Mouse (Mus musculus) ES-E14 (cell line): Measurements from ENCODE around the gene Sh3pxd2a. TPM values are rescaled to one million over a fixed set of nuclear protein-coding genes. Genes with fewer than 3 reads are reported as not detected.

ENCODE experiments used
- DNase-seq: peaks from one replicate; pipeline ENCODE4 v3.0.0-alpha.2; 2013; ENCODE audit warnings: low read depth, low spot score
- H3K27ac ChIP-seq: 2 replicates; pipeline ENCODE4 v1.5.1; 2012; ENCODE audit warnings: low read depth, mild to moderate bottlenecking, low read length, moderate library complexity, mixed read lengths; ENCODE audit not compliant: poor library complexity, insufficient read depth, severe bottlenecking
- H3K36me3 ChIP-seq: 2 replicates; pipeline ENCODE4 v1.6.1; 2012; ENCODE audit warnings: mild to moderate bottlenecking, low read length, moderate library complexity, mixed read lengths; ENCODE audit not compliant: control insufficient read depth, poor library complexity, insufficient read depth, severe bottlenecking
- H3K4me1 ChIP-seq, 2 experiments: fragments of 150-350 bp in 1 of 2; sonication (generic) in 1 of 2; 2 replicates each; pipeline ENCODE4 v1.6.1; 2012; ENCODE audit warnings: low read length in 2 of 2, mild to moderate bottlenecking in 1 of 2, mixed read lengths in 1 of 2; ENCODE audit not compliant: control insufficient read depth in 2 of 2, insufficient read depth in 2 of 2, poor library complexity in 1 of 2
- H3K4me3 ChIP-seq, 2 experiments: fragments of 150-350 bp in 1 of 2; sonication (generic) in 1 of 2; 2 replicates each; pipeline ENCODE4 v1.5.1; 2012; ENCODE audit warnings: low read length in 2 of 2, low read depth in 1 of 2, mild to moderate bottlenecking in 1 of 2, mixed read lengths in 1 of 2; ENCODE audit not compliant: insufficient read depth in 1 of 2, poor library complexity in 1 of 2, severe bottlenecking in 1 of 2
- H3K9ac ChIP-seq: 2 replicates; pipeline ENCODE4 v1.6.1; 2012; ENCODE audit warnings: low read depth, mild to moderate bottlenecking, low read length, mixed read lengths; ENCODE audit not compliant: poor library complexity, insufficient read depth, severe bottlenecking
- H3K9me3 ChIP-seq: fragments of 150-350 bp; sonication (generic); 2 replicates; pipeline ENCODE4 v1.6.1; 2012; ENCODE audit warnings: low read depth, mild to moderate bottlenecking, low read length; ENCODE audit not compliant: control insufficient read depth, insufficient read depth
- CHD2 ChIP-seq: IDR thresholded peaks from 2 replicates; pipeline ENCODE4 v1.6.1; 2014; ENCODE audit warnings: mild to moderate bottlenecking, low read depth, low read length, inconsistent platforms
- HCFC1 ChIP-seq: IDR thresholded peaks from 2 replicates; pipeline ENCODE4 v1.6.1; 2012; ENCODE audit warnings: low read length, inconsistent platforms, borderline replicate concordance; ENCODE audit not compliant: insufficient read depth
- MAFK ChIP-seq: IDR thresholded peaks from 2 replicates; pipeline ENCODE4 v1.6.1; 2014; ENCODE audit warnings: mild to moderate bottlenecking, low read depth, low read length, inconsistent platforms; ENCODE audit not compliant: insufficient read depth
- ZC3H11A ChIP-seq: IDR thresholded peaks from 2 replicates; pipeline ENCODE4 v1.6.1; 2012; ENCODE audit warnings: low read depth, mild to moderate bottlenecking, inconsistent platforms, low read length, borderline replicate concordance
- ZNF384 ChIP-seq: IDR thresholded peaks from 2 replicates; pipeline ENCODE4 v1.6.1; 2012; ENCODE audit warnings: low read depth, low read length, inconsistent platforms
- in situ Hi-C, 2 experiments: fragments of 600-800 bp; cut with MboI; formaldehyde crosslinking; loops; one replicate each; pipeline ENCODE4 v1.15.1; 2025; ENCODE audit warnings: low sequenced_read_pairs in 2 of 2, inconsistent platforms in 1 of 2; ENCODE audit not compliant: unreplicated experiment in 2 of 2
- total RNA-seq: library from RNA; depleted of rRNA; stranded (reverse); fragments of 300-350 nt; gene quantifications from 2 replicates; pipeline ENCODE4 v1.2.3, GENCODE M21; 2012

Sh3pxd2a gene
- total RNA-seq, 1 experiment = 13.0 TPM

DNA sequence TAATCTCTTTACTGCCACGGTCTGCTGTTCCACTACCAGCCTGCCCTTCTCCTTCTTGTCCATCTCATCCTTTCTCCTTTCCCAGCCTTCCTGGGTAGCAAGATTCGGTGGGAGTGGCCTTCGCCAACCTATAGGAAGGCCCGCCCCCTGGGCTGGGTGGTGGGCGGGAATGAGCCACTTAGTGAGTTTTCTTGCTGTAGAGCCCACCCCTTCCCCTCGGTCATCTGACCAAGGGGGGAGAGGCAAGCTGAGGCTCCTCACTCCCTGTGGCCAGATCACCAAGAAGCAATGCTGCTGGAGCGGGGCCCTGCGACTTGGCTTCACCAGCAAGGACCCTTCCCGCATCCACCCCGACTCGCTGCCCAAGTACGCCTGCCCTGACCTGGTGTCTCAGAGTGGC is 224.1 kb downstream of the Sh3pxd2a start:
- Histone ChIP-seq H3K36me3 (no peaks in the 10 kb centered on the region), H3K9me3 (no peaks in the 10 kb centered on the region), H3K27ac (no peak overlapping the region), H3K9ac (peak overlapping the region; percentile 53), H3K4me3 (peak overlapping the region; percentile 62 to 88), H3K4me1 (peaks cover 0 to 11% of the 10 kb centered on the region in 2 experiments; a peak in 1 of 4 replicates)
- in situ Hi-C loops = no loop called here
- no peak for TF ChIP-seq HCFC1
- no peak for TF ChIP-seq MAFK
- TF ChIP-seq ZC3H11A = no peak
- no peak for TF ChIP-seq CHD2
- TF ChIP-seq ZNF384 = no peak
- peak; percentile 86 for DNase-seq

GRCm38 (mm10) chr19:47233087-47233486 is 231.1 kb downstream of the Sh3pxd2a start:
- DNase-seq = no peak
- in situ Hi-C loops = no loop called here
- Histone ChIP-seq H3K27ac (no peak overlapping the region), H3K4me1 (peaks cover 0 to 8% of the 10 kb centered on the region in 2 experiments; a peak in 1 of 4 replicates), H3K36me3 (no peaks in the 10 kb centered on the region), H3K4me3 (no peak overlapping the region), H3K9me3 (no peaks in the 10 kb centered on the region), H3K9ac (no peak overlapping the region)
- no peak for TF ChIP-seq HCFC1
- no peak for TF ChIP-seq ZNF384
- no peak for TF ChIP-seq ZC3H11A
- no peak for TF ChIP-seq CHD2
- no peak for TF ChIP-seq MAFK

DNA sequence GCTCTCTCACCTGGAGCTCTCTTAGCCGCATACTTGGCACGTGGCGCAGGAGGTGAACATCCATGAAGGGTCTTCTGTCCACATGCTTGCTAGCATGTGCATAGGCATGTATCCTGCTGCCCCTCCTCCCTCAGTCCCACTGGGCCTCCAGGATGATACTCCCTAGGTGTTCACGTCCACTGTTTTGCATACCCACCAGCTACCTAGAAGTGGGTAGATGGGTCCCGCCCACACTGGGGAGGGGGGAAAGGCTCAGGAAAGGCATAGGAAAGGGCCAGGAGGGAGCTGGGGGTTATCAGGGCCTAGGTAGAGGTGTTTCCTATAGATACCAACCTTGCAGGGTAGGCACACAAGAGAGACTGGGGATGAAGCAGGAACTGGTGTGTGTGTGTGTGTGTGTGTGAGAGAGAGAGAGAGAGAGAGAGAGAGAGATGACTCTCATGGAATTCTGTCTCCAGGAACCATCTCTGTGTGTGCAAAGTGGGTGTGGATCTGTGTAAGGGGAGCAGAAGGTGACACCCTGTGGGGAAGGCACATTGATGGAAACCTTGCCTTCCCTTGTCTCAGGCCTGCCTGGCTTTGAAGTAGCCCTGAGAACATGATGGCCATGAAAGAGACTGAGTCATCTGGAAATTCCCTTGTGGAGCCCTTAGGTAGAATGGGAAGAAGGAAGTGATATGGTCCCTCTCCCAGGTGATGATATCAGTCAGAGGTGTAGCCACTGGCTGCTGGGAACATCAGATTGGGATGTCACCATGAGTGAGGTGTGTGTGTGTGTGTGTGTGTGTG is 231.9 kb downstream of the Sh3pxd2a start:
- H3K4me1 ChIP-seq = peaks cover 0 to 8% of the 10 kb centered on the region in 2 experiments; a peak in 1 of 4 replicates
- no peak overlapping the region for H3K4me3 ChIP-seq
- in situ Hi-C loops = no loop called here
- TF ChIP-seq MAFK (no peak), CHD2 (no peak), ZC3H11A (no peak), ZNF384 (no peak), HCFC1 (no peak)
- no peak overlapping the region; the same call in 1 of the 2 replicates for H3K27ac ChIP-seq
- H3K9ac ChIP-seq = no peak overlapping the region
- no peak for DNase-seq
- H3K36me3 ChIP-seq = no peaks in the 10 kb centered on the region
- H3K9me3 ChIP-seq = no peaks in the 10 kb centered on the region

DNA sequence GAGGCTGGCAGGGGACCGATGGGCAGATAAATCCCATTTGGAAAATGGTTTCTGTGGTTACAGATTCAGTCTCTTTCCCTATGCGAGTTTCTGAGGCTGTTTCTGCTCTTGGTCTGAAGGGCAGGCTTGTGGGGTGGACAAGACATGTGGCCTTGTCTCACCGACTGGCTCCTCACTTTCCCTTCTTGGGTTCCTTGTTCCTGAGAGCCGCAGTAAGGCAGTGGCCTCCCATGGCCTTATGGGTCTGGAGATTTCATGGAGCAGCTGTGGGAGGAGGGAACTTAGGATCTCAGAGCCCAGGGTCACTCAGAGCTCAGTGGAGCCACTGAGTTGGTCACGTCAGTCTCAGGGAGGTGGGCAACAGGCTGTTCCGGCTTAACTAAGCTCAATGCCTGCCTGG is 232.8 kb downstream of the Sh3pxd2a start:
- Histone ChIP-seq H3K27ac (no peak overlapping the region), H3K36me3 (no peaks in the 10 kb centered on the region), H3K4me3 (no peak overlapping the region), H3K4me1 (peaks cover 0 to 8% of the 10 kb centered on the region in 2 experiments; a peak in 1 of 4 replicates), H3K9ac (no peak overlapping the region), H3K9me3 (no peaks in the 10 kb centered on the region)
- DNase-seq = no peak
- in situ Hi-C loops = no loop called here
- TF ChIP-seq MAFK (no peak), ZNF384 (no peak), HCFC1 (no peak), CHD2 (no peak), ZC3H11A (no peak)
